Mouse (Mus musculus) heart, embryonic 14.5 days (tissue): ENCODE data around the gene Adamts9. TPM values are rescaled to one million over a fixed set of nuclear protein-coding genes. Genes with fewer than 3 reads are reported as not detected.

Source experiments
- ATAC-seq: fragments of 200-750 bp; cut with Nextera tagmentation; 2 replicates; pipeline ENCODE4 v1.8.0; 2017; ENCODE audit warnings: low read depth, moderate TSS enrichment; ENCODE audit not compliant: insufficient number of reproducible peaks, insufficient read depth, low FRiP score
- H3K27ac ChIP-seq, 2 experiments: fragments of 200-500 bp in 1 of 2; fragments of 300-500 bp in 1 of 2; sonication (generic) in 1 of 2; replicated peaks in 1 of 2; 2 replicates each; pipeline ENCODE4 v1.5.1; 2012 to 2014; ENCODE audit warnings: low read depth in 2 of 2, low read length in 2 of 2, control low read depth in 1 of 2, mild to moderate bottlenecking in 1 of 2, mixed read lengths in 1 of 2; ENCODE audit not compliant: control insufficient read depth in 1 of 2, insufficient read depth in 1 of 2
- H3K27me3 ChIP-seq: fragments of 300-500 bp; sonication (generic); 2 replicates; pipeline ENCODE4 v1.6.1; 2014; ENCODE audit warnings: mild to moderate bottlenecking, low read length, control low read depth; ENCODE audit not compliant: control insufficient read depth, insufficient read depth
- H3K36me3 ChIP-seq: fragments of 300-500 bp; sonication (generic); 2 replicates; pipeline ENCODE4 v1.6.1; 2014; ENCODE audit warnings: mild to moderate bottlenecking, control low read depth, low read length, mixed read lengths; ENCODE audit not compliant: control insufficient read depth, insufficient read depth
- H3K4me1 ChIP-seq, 2 experiments: fragments of 200-500 bp in 1 of 2; fragments of 300-500 bp in 1 of 2; sonication (generic) in 1 of 2; 2 replicates each; pipeline ENCODE4 v1.6.1; 2012 to 2014; ENCODE audit warnings: low read length in 2 of 2, control low read depth in 1 of 2, mixed read lengths in 1 of 2; ENCODE audit not compliant: control insufficient read depth in 2 of 2, insufficient read depth in 2 of 2
- H3K4me2 ChIP-seq: fragments of 300-500 bp; sonication (generic); 2 replicates; pipeline ENCODE4 v1.6.1; 2014; ENCODE audit warnings: mild to moderate bottlenecking, low read length
- H3K4me3 ChIP-seq, 2 experiments: fragments of 200-500 bp in 1 of 2; fragments of 300-500 bp in 1 of 2; sonication (generic) in 1 of 2; 2 replicates each; pipeline ENCODE4 v1.5.1; 2012 to 2014; ENCODE audit warnings: low read length in 2 of 2, mild to moderate bottlenecking in 2 of 2, control low read depth in 1 of 2, low read depth in 1 of 2, moderate library complexity in 1 of 2; ENCODE audit not compliant: control insufficient read depth in 1 of 2, insufficient read depth in 1 of 2
- H3K9ac ChIP-seq: fragments of 300-500 bp; sonication (generic); 2 replicates; pipeline ENCODE4 v1.6.1; 2014; ENCODE audit warnings: mild to moderate bottlenecking, low read length
- H3K9me3 ChIP-seq: fragments of 300-500 bp; sonication (generic); 2 replicates; pipeline ENCODE4 v1.6.1; 2016; ENCODE audit warnings: low read length, control low read depth; ENCODE audit not compliant: control insufficient read depth
- WGBS: fragments of 180-500 bp; shearing (Covaris S2); extraction: QIAGEN DNeasy Blood & Tissue Kit; methylation state at CpG from one replicate; pipeline ENCODE4 v1.1.7; 2014; 5-methylcytosine and 5-hydroxymethylcytosine counted together
- polyA plus RNA-seq: library from polyadenylated mRNA; unstranded; fragments of >200 nt; fragmentation: Nextera tagmentation; extraction: Ambion mirVana; gene quantifications from 2 replicates; pipeline ENCODE4 v1.2.1, GENCODE M21; 2014

The Adamts9 gene
- polyA plus RNA-seq, 1 experiment from 2014 or later, result 6.2 TPM

DNA sequence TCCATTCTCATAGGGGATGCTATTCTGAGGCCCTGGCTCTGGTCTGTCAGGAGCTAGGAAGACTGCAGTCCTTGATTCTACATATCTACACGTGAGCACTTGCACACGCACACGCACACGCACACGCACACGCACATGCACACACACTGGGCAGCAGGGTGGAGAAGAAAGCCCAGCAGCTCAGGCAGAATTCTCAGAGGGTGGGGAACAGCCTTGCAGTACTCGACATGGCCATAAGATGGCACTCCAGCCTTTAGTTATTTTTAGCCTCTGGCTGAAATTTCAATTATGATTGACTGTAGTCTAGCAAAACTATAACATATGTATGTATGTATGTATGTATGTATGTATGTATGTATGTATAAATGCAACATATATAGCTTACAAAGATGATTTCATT, 158.5 kb downstream of the Adamts9 start:
- no peak for ATAC-seq
- WGBS, result 25% methylated on average over 7 of the region's 7 CpGs

DNA sequence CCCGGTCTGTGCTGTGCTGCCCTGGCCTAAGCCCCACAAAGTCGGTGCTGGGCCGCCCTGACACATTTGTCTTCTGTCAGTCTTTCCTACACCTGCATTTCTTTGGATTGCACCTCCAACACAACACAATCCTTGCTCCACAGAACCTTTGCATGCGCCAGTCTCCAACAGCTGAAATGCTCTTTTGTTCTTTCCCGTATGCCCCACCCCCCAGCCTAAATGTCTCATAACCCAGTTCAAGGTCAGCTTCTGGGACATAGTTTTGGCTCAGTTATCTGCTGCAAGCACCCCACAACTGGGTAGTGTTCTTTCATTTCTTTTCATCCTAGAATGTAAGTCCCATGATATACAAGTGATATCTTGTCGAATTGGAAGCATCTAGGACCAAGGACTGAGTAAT, 161.8 kb downstream of the Adamts9 start:
- H3K27ac ChIP-seq, result no peak overlapping the region
- H3K36me3 ChIP-seq, result peaks cover 14% of the 10 kb centered on the region; the same call in 1 of the 2 replicates
- ATAC-seq, result no peak
- H3K9ac ChIP-seq, result no peak overlapping the region
- H3K27me3 ChIP-seq, result no peaks in the 10 kb centered on the region
- H3K9me3 ChIP-seq, result no peaks in the 10 kb centered on the region
- H3K4me1 ChIP-seq, result no peaks in the 10 kb centered on the region
- no peak overlapping the region for H3K4me3 ChIP-seq
- 80% methylated on average over 6 of the region's 6 CpGs for WGBS
- H3K4me2 ChIP-seq, result no peak overlapping the region

More for the DNA sequence above, 158.5 kb downstream of the Adamts9 start:
- no peak overlapping the region for H3K27ac ChIP-seq
- H3K4me2 ChIP-seq, result no peak overlapping the region
- no peak overlapping the region for H3K9ac ChIP-seq
- no peaks in the 10 kb centered on the region for H3K9me3 ChIP-seq
- H3K27me3 ChIP-seq, result no peaks in the 10 kb centered on the region
- H3K36me3 ChIP-seq, result peaks cover 5% of the 10 kb centered on the region; the same call in 1 of the 2 replicates
- no peak overlapping the region for H3K4me3 ChIP-seq
- no peaks in the 10 kb centered on the region; a peak in 1 of 4 replicates for H3K4me1 ChIP-seq

DNA sequence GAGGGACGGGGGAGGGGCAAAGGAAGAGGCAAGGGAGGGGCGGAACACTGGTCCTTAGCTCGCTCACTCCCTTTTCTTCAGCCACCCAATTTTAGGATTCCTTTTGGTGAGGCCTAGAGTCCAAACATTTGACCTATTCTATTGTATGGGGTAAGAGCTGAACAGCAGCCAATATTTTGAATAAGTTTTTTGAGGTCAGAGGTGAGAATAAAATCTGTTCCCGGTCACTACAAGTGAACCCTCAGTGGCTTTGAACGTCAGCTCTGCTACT, 163.4 kb downstream of the Adamts9 start:
- 54% methylated on average over 5 of the region's 5 CpGs for WGBS
- H3K9ac ChIP-seq, result no peak overlapping the region
- no peaks in the 10 kb centered on the region for H3K9me3 ChIP-seq
- no peak overlapping the region for H3K4me3 ChIP-seq
- H3K4me2 ChIP-seq, result no peak overlapping the region
- H3K36me3 ChIP-seq, result peaks cover 16% of the 10 kb centered on the region; the same call in 1 of the 2 replicates
- no peak overlapping the region for H3K27ac ChIP-seq
- no peaks in the 10 kb centered on the region for H3K4me1 ChIP-seq
- H3K27me3 ChIP-seq, result no peaks in the 10 kb centered on the region
- ATAC-seq, result no peak

DNA sequence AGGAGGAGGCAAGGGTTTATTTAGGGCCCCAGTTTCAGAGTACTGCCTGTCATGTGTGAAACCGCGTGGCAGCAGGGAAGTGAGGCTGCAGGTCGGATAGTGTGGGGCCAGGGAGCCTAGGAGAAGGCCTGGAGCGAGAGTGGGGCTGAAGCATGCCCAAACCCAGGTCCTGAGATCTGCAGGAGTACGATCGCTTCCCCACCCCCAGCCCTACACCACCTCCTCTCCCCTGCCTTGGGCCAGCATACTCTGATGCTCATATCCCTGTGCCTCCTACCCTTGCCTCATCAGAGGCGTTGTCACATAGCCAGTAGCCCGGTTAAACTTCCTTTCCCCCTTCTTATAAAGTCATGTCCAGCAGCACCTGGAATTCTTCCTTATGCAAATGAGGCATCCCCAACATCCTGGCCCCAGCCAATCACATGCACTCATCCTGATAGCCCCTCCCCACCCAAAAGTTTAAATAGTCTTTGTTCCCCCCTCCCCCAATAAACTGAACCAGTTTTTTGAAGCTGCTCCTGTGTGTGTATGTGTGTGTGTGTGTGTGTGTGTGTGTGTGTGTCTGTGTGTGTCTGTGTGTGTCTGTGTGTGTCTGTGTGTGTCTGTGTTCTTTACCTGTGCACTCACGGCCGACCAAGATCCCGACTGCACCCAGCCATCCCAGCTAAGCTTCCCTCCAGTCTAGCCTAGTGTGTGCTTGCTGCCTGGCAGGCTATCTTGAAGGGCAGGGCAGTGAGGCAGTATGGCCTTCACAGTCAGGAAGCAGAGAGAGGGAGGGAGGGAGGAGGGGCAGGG, 164.0 kb downstream of the Adamts9 start:
- Histone ChIP-seq H3K9me3 (no peaks in the 10 kb centered on the region), H3K4me3 (no peak overlapping the region), H3K4me1 (no peaks in the 10 kb centered on the region), H3K4me2 (no peak overlapping the region), H3K36me3 (peaks cover 18% of the 10 kb centered on the region; the same call in 1 of the 2 replicates), H3K27me3 (no peaks in the 10 kb centered on the region), H3K9ac (no peak overlapping the region), H3K27ac (no peak overlapping the region)
- WGBS, result 72% methylated on average over 11 of the region's 11 CpGs
- ATAC-seq, result no peak; the same call in 1 of the 2 replicates

DNA sequence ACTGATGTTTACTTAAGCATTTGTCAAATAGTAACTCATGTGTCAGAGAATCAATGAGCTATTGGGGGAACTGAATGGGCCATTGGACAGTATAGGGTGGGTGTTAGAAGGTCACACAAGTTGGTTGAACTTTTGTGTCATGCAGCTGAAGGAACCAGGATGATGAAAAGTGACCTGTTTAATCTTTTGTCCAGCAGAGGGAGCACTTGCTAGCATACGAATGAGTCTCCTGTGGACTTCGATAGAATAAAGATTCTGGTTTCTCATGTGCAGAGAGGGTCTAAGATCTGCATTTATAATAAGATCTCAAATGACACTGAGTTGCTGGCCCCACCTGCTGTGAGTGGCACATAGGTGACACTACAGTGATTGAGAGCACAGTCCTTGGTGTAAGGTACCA, 166.9 kb downstream of the Adamts9 start:
- H3K4me2 ChIP-seq, result no peak overlapping the region
- WGBS, result 32% methylated on average over 2 of the region's 2 CpGs
- no peaks in the 10 kb centered on the region for H3K9me3 ChIP-seq
- no peaks in the 10 kb centered on the region for H3K27me3 ChIP-seq
- no peak for ATAC-seq
- no peak overlapping the region for H3K4me3 ChIP-seq
- no peak overlapping the region for H3K9ac ChIP-seq
- no peaks in the 10 kb centered on the region for H3K4me1 ChIP-seq
- peaks cover 38% of the 10 kb centered on the region for H3K36me3 ChIP-seq
- H3K27ac ChIP-seq, result no peak overlapping the region

DNA sequence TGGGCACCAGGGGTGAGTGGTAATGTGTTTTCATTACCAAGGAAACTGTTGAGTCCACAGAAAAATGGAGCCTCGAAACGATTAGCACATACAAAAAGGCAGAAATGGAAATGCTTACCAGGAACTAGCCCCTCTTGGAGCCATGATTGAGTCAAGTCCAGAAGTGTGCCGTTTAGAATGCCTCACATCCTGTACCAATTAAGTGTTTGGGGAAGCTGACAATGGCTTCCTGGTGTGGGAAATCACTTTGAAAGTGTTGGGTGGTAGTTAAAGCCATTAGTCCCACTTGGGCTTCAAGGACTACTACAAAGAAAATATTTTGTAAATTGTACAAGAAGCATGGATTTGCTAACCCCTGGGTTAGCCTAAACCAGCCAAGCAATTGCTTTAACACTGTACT, 180.9 kb downstream of the Adamts9 start:
- Histone ChIP-seq H3K4me2 (no peak overlapping the region), H3K36me3 (no peaks in the 10 kb centered on the region), H3K4me1 (no peaks in the 10 kb centered on the region), H3K9ac (no peak overlapping the region), H3K27ac (no peak overlapping the region), H3K27me3 (no peaks in the 10 kb centered on the region), H3K9me3 (no peaks in the 10 kb centered on the region), H3K4me3 (no peak overlapping the region)
- no peak for ATAC-seq
- WGBS, result 53% methylated on average over 3 of the region's 3 CpGs

DNA sequence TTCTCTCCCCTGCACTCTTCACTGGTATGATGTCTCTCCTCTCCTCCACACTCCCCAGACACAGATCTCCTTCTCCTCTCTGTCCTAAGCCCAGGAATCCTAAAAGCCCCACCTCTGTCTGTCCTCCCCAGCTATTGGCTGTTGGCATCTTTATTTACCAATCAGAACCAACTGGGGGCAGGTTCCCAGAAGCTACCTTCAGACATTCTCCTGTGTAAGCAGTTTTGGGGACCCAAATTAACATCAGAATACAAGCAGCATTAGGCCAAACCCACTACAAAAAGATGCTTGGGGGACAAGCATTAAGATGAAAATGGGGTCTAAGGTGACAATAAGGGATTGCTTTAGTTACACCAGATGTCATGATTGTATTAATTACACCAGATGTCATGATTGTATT, 183.7 kb downstream of the Adamts9 start:
- H3K4me2 ChIP-seq, result no peak overlapping the region
- H3K27ac ChIP-seq, result no peak overlapping the region
- H3K9me3 ChIP-seq, result no peaks in the 10 kb centered on the region
- no peaks in the 10 kb centered on the region for H3K36me3 ChIP-seq
- no peak overlapping the region for H3K4me3 ChIP-seq
- no peak overlapping the region for H3K9ac ChIP-seq
- ATAC-seq, result no peak
- no peaks in the 10 kb centered on the region for H3K27me3 ChIP-seq
- no peaks in the 10 kb centered on the region for H3K4me1 ChIP-seq

DNA sequence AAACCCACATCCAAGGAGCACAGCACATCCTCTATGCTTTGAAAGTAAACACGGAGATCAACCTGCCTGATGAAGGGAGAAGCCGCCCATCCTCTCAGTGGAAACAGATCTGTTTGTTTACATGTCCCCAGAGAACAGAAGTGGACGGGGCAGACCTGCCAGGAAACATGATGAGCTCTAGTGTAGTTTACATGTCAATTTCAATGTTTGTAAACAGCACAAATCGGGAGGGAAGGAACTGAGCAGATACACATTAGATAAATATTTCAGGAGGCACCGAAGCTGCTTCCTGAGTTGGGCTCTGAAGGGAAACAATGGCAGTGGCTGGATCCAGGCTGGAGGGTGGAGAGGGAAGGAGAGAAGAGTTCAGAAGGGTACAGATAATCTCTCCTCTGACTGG, 187.5 kb downstream of the Adamts9 start:
- no peak overlapping the region for H3K27ac ChIP-seq
- ATAC-seq, result no peak
- H3K9me3 ChIP-seq, result no peaks in the 10 kb centered on the region
- 24% methylated on average over 5 of the region's 5 CpGs for WGBS
- H3K4me3 ChIP-seq, result no peak overlapping the region
- H3K36me3 ChIP-seq, result no peaks in the 10 kb centered on the region
- H3K4me2 ChIP-seq, result no peak overlapping the region
- no peak overlapping the region for H3K9ac ChIP-seq
- H3K4me1 ChIP-seq, result no peaks in the 10 kb centered on the region
- H3K27me3 ChIP-seq, result no peaks in the 10 kb centered on the region
